Mouse (Mus musculus) limb, embryonic 14.5 days (tissue): Measurements from ENCODE around the gene Fancc. TPM values are rescaled to one million over a fixed set of nuclear protein-coding genes. Genes with fewer than 3 reads are reported as not detected.

Experiments used
- ATAC-seq: fragments of 200-750 bp; cut with Nextera tagmentation; 2 replicates; pipeline ENCODE4 v1.8.0; 2017; ENCODE audit warnings: low read depth, moderate number of reproducible peaks, moderate TSS enrichment; ENCODE audit not compliant: low FRiP score
- DNase-seq: peaks from one replicate; pipeline ENCODE4 v3.0.0-alpha.2; 2015; ENCODE audit warnings: low spot score
- H3K27ac ChIP-seq: fragments of 300-500 bp; sonication (generic); replicated peaks from 2 replicates; pipeline ENCODE4 v1.5.1; 2014; ENCODE audit warnings: low read depth, mild to moderate bottlenecking, low read length, moderate library complexity, mixed read lengths
- H3K27me3 ChIP-seq: fragments of 300-500 bp; sonication (generic); 2 replicates; pipeline ENCODE4 v1.6.1; 2014; ENCODE audit warnings: low read length, mixed read lengths; ENCODE audit not compliant: control insufficient read depth, insufficient read depth
- H3K36me3 ChIP-seq: fragments of 300-500 bp; sonication (generic); 2 replicates; pipeline ENCODE4 v1.6.1; 2014; ENCODE audit warnings: mild to moderate bottlenecking, low read length, moderate library complexity, mixed read lengths; ENCODE audit not compliant: control insufficient read depth, insufficient read depth
- H3K4me1 ChIP-seq: fragments of 300-500 bp; sonication (generic); 2 replicates; pipeline ENCODE4 v1.6.1; 2014; ENCODE audit warnings: antibody characterized with exemption, low read length, mixed read lengths; ENCODE audit not compliant: control insufficient read depth, insufficient read depth
- H3K4me2 ChIP-seq: fragments of 300-500 bp; sonication (generic); replicated peaks from 2 replicates; pipeline ENCODE4 v1.6.1; 2014; ENCODE audit warnings: low read depth, mild to moderate bottlenecking, low read length, moderate library complexity; ENCODE audit not compliant: severe bottlenecking
- H3K4me3 ChIP-seq: fragments of 300-500 bp; sonication (generic); replicated peaks from 2 replicates; pipeline ENCODE4 v1.5.1; 2014; ENCODE audit warnings: low read length
- H3K9ac ChIP-seq: fragments of 300-500 bp; sonication (generic); 2 replicates; pipeline ENCODE4 v1.6.1; 2014; ENCODE audit warnings: mild to moderate bottlenecking, low read depth, low read length, moderate library complexity; ENCODE audit not compliant: severe bottlenecking
- H3K9me3 ChIP-seq: fragments of 300-500 bp; sonication (generic); 2 replicates; pipeline ENCODE4 v1.6.1; 2016; ENCODE audit warnings: low read length; ENCODE audit not compliant: control insufficient read depth
- POLR2A ChIP-seq: fragments of 200-500 bp; IDR thresholded peaks from 2 replicates; pipeline ENCODE4 v1.8.0; 2012; ENCODE audit warnings: inconsistent platforms, mild to moderate bottlenecking, moderate library complexity, borderline replicate concordance; ENCODE audit not compliant: insufficient read depth, insufficient read length; ENCODE audit errors: extremely low read depth
- WGBS: fragments of 180-500 bp; shearing (Covaris S2); extraction: QIAGEN DNeasy Blood & Tissue Kit; methylation state at CpG from one replicate; pipeline ENCODE4 v1.1.7; 2014; 5-methylcytosine and 5-hydroxymethylcytosine counted together
- polyA plus RNA-seq, 2 experiments: library from polyadenylated mRNA; depleted of rRNA in 1 of 2; stranded (reverse) in 1 of 2; unstranded in 1 of 2; fragments of >200 nt; fragmentation: Nextera tagmentation in 1 of 2; extraction: Ambion mirVana in 1 of 2; gene quantifications; 2 replicates each; pipeline versions ENCODE4 v1.2.1 to v1.2.3; 2012 to 2014

Fancc gene
- polyA plus RNA-seq, 2 experiments, result 20.5 to 22.8 TPM

- peak overlapping the region; percentile 86 for H3K27ac ChIP-seq
- no peaks in the 10 kb centered on the region for H3K27me3 ChIP-seq
- ATAC-seq (no peak), DNase-seq (no peak)
- peaks cover 60% of the 10 kb centered on the region for H3K4me1 ChIP-seq
- no peak for TF ChIP-seq POLR2A
- peak overlapping the region; percentile 84 for H3K4me3 ChIP-seq
- H3K36me3 ChIP-seq, result peaks cover 39% of the 10 kb centered on the region
- peak overlapping the region; percentile 94 for H3K9ac ChIP-seq
- peak overlapping the region; percentile 85 for H3K4me2 ChIP-seq
- H3K9me3 ChIP-seq, result no peaks in the 10 kb centered on the region
- WGBS, result 45% methylated on average over 5 of the region's 5 CpGs
Measured at GRCm38 (mm10) chr13:63243586-63243985, 253.5 kb downstream of the Fancc start.

- DNase-seq (no peak), ATAC-seq (no peak)
- H3K4me2 ChIP-seq, result peak overlapping the region; percentile 85
- H3K9me3 ChIP-seq, result no peaks in the 10 kb centered on the region
- no peaks in the 10 kb centered on the region for H3K27me3 ChIP-seq
- peak overlapping the region; percentile 84 for H3K4me3 ChIP-seq
- H3K4me1 ChIP-seq, result peaks cover 55% of the 10 kb centered on the region
- peak overlapping the region; percentile 94 for H3K9ac ChIP-seq
- H3K27ac ChIP-seq, result peak overlapping the region; percentile 98
- TF ChIP-seq POLR2A, result 0 out of 2 replicates have a peak, but pooled peaks have one; percentile 8
- H3K36me3 ChIP-seq, result peaks cover 39% of the 10 kb centered on the region
- 21% methylated on average over 10 of the region's 10 CpGs for WGBS
Measured at GRCm38 (mm10) chr13:63242401-63243192, 254.5 kb downstream of the Fancc start.

- 29% methylated on average over 3 of the region's 3 CpGs for WGBS
- ATAC-seq (no peak), DNase-seq (no peak)
- no peak for TF ChIP-seq POLR2A
- H3K4me3 ChIP-seq, result peak overlapping the region; percentile 84
- H3K4me1 ChIP-seq, result peaks cover 47% of the 10 kb centered on the region
- H3K27ac ChIP-seq, result peak overlapping the region; percentile 98
- no peaks in the 10 kb centered on the region for H3K27me3 ChIP-seq
- H3K9ac ChIP-seq, result peak overlapping the region; percentile 94
- peak overlapping the region; percentile 85 for H3K4me2 ChIP-seq
- no peaks in the 10 kb centered on the region for H3K9me3 ChIP-seq
- peaks cover 39% of the 10 kb centered on the region for H3K36me3 ChIP-seq
Measured at GRCm38 (mm10) chr13:63241665-63242064, 255.4 kb downstream of the Fancc start.

DNA sequence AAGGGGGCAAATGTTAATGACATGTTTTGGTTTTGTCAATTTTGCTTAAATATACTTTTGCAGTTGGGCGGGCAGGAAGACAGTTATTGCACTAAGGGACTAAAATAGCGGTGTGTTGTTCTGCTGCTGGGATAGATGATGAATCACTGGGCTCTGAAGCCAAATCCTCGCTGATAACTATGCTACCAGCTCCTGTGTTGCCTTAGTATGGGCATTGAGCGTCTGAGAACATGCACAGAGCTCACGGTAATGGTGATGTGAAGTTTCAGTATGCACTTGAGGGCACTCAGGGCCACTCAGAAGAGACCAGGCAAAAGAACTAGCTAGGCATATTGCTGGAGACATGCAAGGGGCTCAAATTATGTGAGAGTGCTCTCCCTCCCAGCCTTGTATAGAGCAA is 256.2 kb downstream of the Fancc start:
- no peaks in the 10 kb centered on the region for H3K27me3 ChIP-seq
- WGBS, result 5% methylated on average over 5 of the region's 5 CpGs
- DNase-seq, result no peak
- peak overlapping the region; percentile 94 for H3K9ac ChIP-seq
- H3K27ac ChIP-seq, result peak overlapping the region; percentile 98
- TF ChIP-seq POLR2A, result no peak
- H3K4me1 ChIP-seq, result peaks cover 38% of the 10 kb centered on the region
- H3K9me3 ChIP-seq, result no peaks in the 10 kb centered on the region
- H3K36me3 ChIP-seq, result peaks cover 32% of the 10 kb centered on the region
- peak overlapping the region; percentile 85 for H3K4me2 ChIP-seq
- ATAC-seq, result no peak
- peak overlapping the region; percentile 84 for H3K4me3 ChIP-seq

- H3K27ac ChIP-seq, result peak overlapping the region; percentile 98
- H3K36me3 ChIP-seq, result peaks cover 28% of the 10 kb centered on the region
- no peaks in the 10 kb centered on the region for H3K27me3 ChIP-seq
- H3K4me1 ChIP-seq, result peaks cover 32% of the 10 kb centered on the region
- H3K9ac ChIP-seq, result peak overlapping the region; percentile 94
- no peaks in the 10 kb centered on the region for H3K9me3 ChIP-seq
- TF ChIP-seq POLR2A, result peak; percentile 77; the same call in 1 of the 2 replicates
- WGBS, result under 1% methylated on average over 25 of the region's 51 CpGs
- ATAC-seq, result peak; percentile 77
- H3K4me3 ChIP-seq, result peak overlapping the region; percentile 84
- H3K4me2 ChIP-seq, result peak overlapping the region; percentile 85
- no peak for DNase-seq
Measured at GRCm38 (mm10) chr13:63239877-63240671, 257.0 kb downstream of the Fancc start.
